Mouse (Mus musculus) T-cell, adult 2 months (primary cell): ENCODE results near the gene Ddx54.

Experiments used
- DNase-seq: peaks from one replicate; pipeline ENCODE4 v3.0.0; 2022; ENCODE audit warnings: low spot score

Gene Ddx54

GRCm38 (mm10) chr5:120611416-120611815, 1.1 kb upstream of the Ddx54 start:
- no peak for DNase-seq

- DNase-seq: peak; percentile 100
Measured at GRCm38 (mm10) chr5:120612822-120613604, 474 bp downstream of the Ddx54 start.

- peak; percentile 55 for DNase-seq
Measured at GRCm38 (mm10) chr5:120615903-120616302, 3.4 kb downstream of the Ddx54 start.

GRCm38 (mm10) chr5:120618778-120619177, 6.2 kb downstream of the Ddx54 start:
- no peak for DNase-seq

- peak; percentile 60 for DNase-seq
Measured at GRCm38 (mm10) chr5:120619201-120619600, 6.7 kb downstream of the Ddx54 start.

GRCm38 (mm10) chr5:120620375-120621077, 8.0 kb downstream of the Ddx54 start:
- DNase-seq: peak; percentile 89

GRCm38 (mm10) chr5:120621078-120621765, 8.7 kb downstream of the Ddx54 start:
- peak; percentile 47 for DNase-seq

GRCm38 (mm10) chr5:120621846-120622197, 9.3 kb downstream of the Ddx54 start:
- no peak for DNase-seq

- DNase-seq: peak; percentile 32
Measured at GRCm38 (mm10) chr5:120622198-120622851, 9.8 kb downstream of the Ddx54 start.

GRCm38 (mm10) chr5:120624427-120624826, 11.9 kb downstream of the Ddx54 start:
- no peak for DNase-seq

- DNase-seq: no peak
Measured at GRCm38 (mm10) chr5:120626399-120626798, 13.9 kb downstream of the Ddx54 start.

- no peak for DNase-seq
Measured at GRCm38 (mm10) chr5:120627515-120628300, 15.2 kb downstream of the Ddx54 start.

- DNase-seq: no peak
Measured at GRCm38 (mm10) chr5:120628624-120629023, 16.1 kb downstream of the Ddx54 start.

- peak; percentile 20 for DNase-seq
Measured at GRCm38 (mm10) chr5:120631128-120631527, 18.6 kb downstream of the Ddx54 start.

GRCm38 (mm10) chr5:120631892-120632291, 19.4 kb downstream of the Ddx54 start:
- no peak for DNase-seq

GRCm38 (mm10) chr5:120634131-120634530, 21.6 kb downstream of the Ddx54 start, which contains the start of gene Cfap73:
Gene Cfap73 (minus strand): TSS chr5:120634235.
- no peak for DNase-seq

GRCm38 (mm10) chr5:120634860-120635259, 22.3 kb downstream of the Ddx54 start:
- no peak for DNase-seq

GRCm38 (mm10) chr5:120635633-120636032, 23.1 kb downstream of the Ddx54 start:
- DNase-seq: no peak

- no peak for DNase-seq
Measured at GRCm38 (mm10) chr5:120640094-120640493, 27.6 kb downstream of the Ddx54 start.

GRCm38 (mm10) chr5:120643365-120644085, 31.0 kb downstream of the Ddx54 start:
- no peak for DNase-seq

GRCm38 (mm10) chr5:120644227-120644626, 31.7 kb downstream of the Ddx54 start:
- DNase-seq: no peak
